Mouse (Mus musculus) C2C12 (cell line): ENCODE measurements at regions not wholly inside any gene's neighbourhood (a gene's known extent, or its start where the extent isn't known, plus 50 kb on each side); places are given as distances from the start of the nearest gene placed in this dataset.

ENCODE experiments used
- H3K27me3 ChIP-seq: one replicate; pipeline ENCODE4 v1.6.1; 2011; ENCODE audit not compliant: control insufficient read depth, insufficient read depth, insufficient read length
- H3K36me3 ChIP-seq: one replicate; pipeline ENCODE4 v1.6.1; 2011; ENCODE audit not compliant: control insufficient read depth, insufficient read depth
- H3K4me3 ChIP-seq: one replicate; pipeline ENCODE4 v1.5.1; 2011; ENCODE audit warnings: mild to moderate bottlenecking, control low read depth; ENCODE audit not compliant: poor library complexity, insufficient read depth, severe bottlenecking
- H3K79me2 ChIP-seq: one replicate; pipeline ENCODE4 v1.6.1; 2011; ENCODE audit not compliant: control insufficient read depth, insufficient read depth
- H3K79me3 ChIP-seq: one replicate; pipeline ENCODE4 v1.6.1; 2011; ENCODE audit warnings: low read depth, control low read depth
- H3ac ChIP-seq: one replicate; pipeline ENCODE3; 2011; ENCODE audit warnings: low read depth; ENCODE audit not compliant: control insufficient read depth, insufficient read length
- CEBPB ChIP-seq: IDR thresholded peaks from one replicate; pipeline ENCODE4 v1.6.1; 2011; ENCODE audit warnings: low read depth, mild to moderate bottlenecking, control low read depth, moderate library complexity
- CTCF ChIP-seq: IDR thresholded peaks from one replicate; pipeline ENCODE4 v1.5.1; 2011; ENCODE audit not compliant: control insufficient read depth, insufficient read depth, insufficient read length
- FOSL1 ChIP-seq: IDR thresholded peaks from one replicate; pipeline ENCODE4 v1.8.0; 2011; ENCODE audit warnings: mild to moderate bottlenecking, low read length; ENCODE audit not compliant: poor library complexity, insufficient read depth, severe bottlenecking
- MAX ChIP-seq: IDR thresholded peaks from one replicate; pipeline ENCODE4 v1.6.1; 2011; ENCODE audit warnings: mild to moderate bottlenecking, control low read depth
- MYOD1 ChIP-seq: IDR thresholded peaks from one replicate; pipeline ENCODE4 v1.6.1; 2011; ENCODE audit warnings: low read depth; ENCODE audit not compliant: control insufficient read depth, insufficient read length
- MYOG ChIP-seq: IDR thresholded peaks from one replicate; pipeline ENCODE4 v1.6.1; 2011; ENCODE audit not compliant: control insufficient read depth, insufficient read length; ENCODE audit errors: extremely low read depth
- USF1 ChIP-seq: IDR thresholded peaks from one replicate; pipeline ENCODE4 v1.6.1; 2011; ENCODE audit warnings: low read depth, mild to moderate bottlenecking, control low read depth, moderate library complexity

- Histone ChIP-seq H3K36me3 (no peaks in the 10 kb centered on the region), H3K79me2 (no peaks in the 10 kb centered on the region), H3K4me3 (no peak overlapping the region), H3K27me3 (no peaks in the 10 kb centered on the region), H3ac (no peak overlapping the region), H3K79me3 (no peaks in the 10 kb centered on the region)
- TF ChIP-seq MYOD1 (no peak), MAX (no peak), CTCF (no peak), USF1 (no peak), MYOG (no peak), CEBPB (no peak)
Observed at GRCm38 (mm10) chr12:39341751-39342271, 562.6 kb downstream of the Etv1 start.

- H3K36me3 ChIP-seq = no peaks in the 10 kb centered on the region
- H3K27me3 ChIP-seq = no peaks in the 10 kb centered on the region
- no peaks in the 10 kb centered on the region for H3K79me3 ChIP-seq
- no peak overlapping the region for H3K4me3 ChIP-seq
- no peak overlapping the region for H3ac ChIP-seq
- H3K79me2 ChIP-seq = no peaks in the 10 kb centered on the region
- no peak for TF ChIP-seq USF1
- TF ChIP-seq MAX = no peak
- no peak for TF ChIP-seq MYOD1
- no peak for TF ChIP-seq MYOG
- TF ChIP-seq CTCF = no peak
- no peak for TF ChIP-seq CEBPB
- no peak for TF ChIP-seq FOSL1
Observed at GRCm38 (mm10) chr12:39342327-39342726, 563.1 kb downstream of the Etv1 start.

- no peak for TF ChIP-seq MYOD1
- no peak for TF ChIP-seq USF1
- no peak for TF ChIP-seq MAX
- no peak for TF ChIP-seq MYOG
- TF ChIP-seq CEBPB = no peak
- TF ChIP-seq FOSL1 = no peak
- TF ChIP-seq CTCF = no peak
- H3K79me3 ChIP-seq = no peaks in the 10 kb centered on the region
- no peaks in the 10 kb centered on the region for H3K36me3 ChIP-seq
- H3ac ChIP-seq = no peak overlapping the region
- no peaks in the 10 kb centered on the region for H3K27me3 ChIP-seq
- no peaks in the 10 kb centered on the region for H3K79me2 ChIP-seq
- no peak overlapping the region for H3K4me3 ChIP-seq
Observed at GRCm38 (mm10) chr12:39371480-39372245, 592.5 kb downstream of the Etv1 start.

GRCm38 (mm10) chr12:39373721-39374120, 594.5 kb downstream of the Etv1 start:
- TF ChIP-seq MAX = no peak
- TF ChIP-seq MYOD1 = no peak
- no peak for TF ChIP-seq USF1
- no peak for TF ChIP-seq CEBPB
- no peak for TF ChIP-seq FOSL1
- no peak for TF ChIP-seq MYOG
- TF ChIP-seq CTCF = no peak
- H3K27me3 ChIP-seq = no peaks in the 10 kb centered on the region
- H3K36me3 ChIP-seq = no peaks in the 10 kb centered on the region
- no peaks in the 10 kb centered on the region for H3K79me2 ChIP-seq
- H3ac ChIP-seq = no peak overlapping the region
- no peaks in the 10 kb centered on the region for H3K79me3 ChIP-seq
- H3K4me3 ChIP-seq = no peak overlapping the region
